ENCODE assay signal across 8 mouse cellular contexts in the genomic region with DNA sequence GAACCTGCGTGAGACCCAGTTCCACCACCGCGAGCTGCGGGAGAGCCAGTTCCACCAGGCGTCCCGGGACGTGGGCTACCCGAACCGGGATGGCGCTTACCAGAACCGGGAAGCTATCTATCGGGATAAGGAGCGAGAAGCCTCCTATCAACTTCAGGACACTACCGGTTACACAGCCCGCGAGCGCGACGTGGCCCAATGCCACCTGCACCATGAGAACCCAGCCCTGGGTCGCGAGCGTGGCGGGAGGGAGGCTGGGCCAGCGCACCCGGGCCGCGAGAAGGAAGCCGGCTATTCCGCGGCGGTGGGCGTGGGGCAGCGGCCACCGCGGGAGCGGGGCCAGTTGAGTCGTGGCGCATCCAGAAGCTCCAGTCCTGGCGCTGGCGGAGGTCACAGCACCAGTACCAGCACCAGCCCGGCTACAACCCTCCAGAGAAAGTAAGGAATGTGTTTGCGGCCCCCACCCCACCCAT. TPM values are rescaled to one million over a fixed set of nuclear protein-coding genes. Genes with fewer than 3 reads are reported as not detected.
DNase-seq lines count a peak whose midpoint lies in the region; ATAC-seq lines count a peak whose summit lies in the region.

No protein-coding gene starts in this region.

- peak overlapping the region; percentile 55 for H3K9ac ChIP-seq in kidney, embryonic 15.5 days
- H3K9ac ChIP-seq in embryonic facial prominence, embryonic 15.5 days: peak overlapping the region; percentile 33; the same call in 1 of the 2 replicates
- H3K9ac ChIP-seq in midbrain, embryonic 11.5 days (ENCODE audit: low read length): peak overlapping the region; percentile 59

- H3K4me2 ChIP-seq in kidney, embryonic 15.5 days: peak overlapping the region; percentile 89
- peak overlapping the region; percentile 80 for H3K4me2 ChIP-seq in embryonic facial prominence, embryonic 15.5 days (replicated peaks)
- peak overlapping the region; percentile 69 for H3K4me2 ChIP-seq in midbrain, embryonic 11.5 days

- H3K27ac ChIP-seq in kidney, embryonic 15.5 days: no peak overlapping the region
- no peak overlapping the region for H3K27ac ChIP-seq in embryonic facial prominence, embryonic 15.5 days (replicated peaks)
- no peak overlapping the region for H3K27ac ChIP-seq in midbrain, embryonic 11.5 days (ENCODE audit: low read depth, low read length)

- 0 out of 2 replicates have a peak, but pooled peaks cover 7% of the 10 kb centered on the region for H3K4me1 ChIP-seq in kidney, embryonic 15.5 days
- H3K4me1 ChIP-seq in embryonic facial prominence, embryonic 15.5 days: peaks cover 16% of the 10 kb centered on the region; the same call in 1 of the 2 replicates
- no peaks in the 10 kb centered on the region for H3K4me1 ChIP-seq in midbrain, embryonic 11.5 days (ENCODE audit: control insufficient read depth, insufficient read depth, low read length)

- H3K4me3 ChIP-seq in kidney, embryonic 15.5 days (replicated peaks): peak overlapping the region; percentile 64
- peak overlapping the region; percentile 54 for H3K4me3 ChIP-seq in embryonic facial prominence, embryonic 15.5 days (replicated peaks)
- peak overlapping the region; percentile 52 for H3K4me3 ChIP-seq in midbrain, embryonic 11.5 days (ENCODE audit: low read depth, low read length)

- WGBS in kidney, embryonic 15.5 days: 11% methylated on average over 41 of the region's 42 CpGs
- 11% methylated on average over 41 of the region's 42 CpGs for WGBS in embryonic facial prominence, embryonic 15.5 days
- WGBS in midbrain, embryonic 11.5 days: 16% methylated on average over 34 of the region's 42 CpGs

- peaks cover 85% of the 10 kb centered on the region for H3K27me3 ChIP-seq in kidney, embryonic 15.5 days
- peaks cover 40% of the 10 kb centered on the region for H3K27me3 ChIP-seq in embryonic facial prominence, embryonic 15.5 days
- H3K27me3 ChIP-seq in midbrain, embryonic 11.5 days (ENCODE audit: control insufficient read depth, insufficient read depth, low read length): peaks cover 57% of the 10 kb centered on the region

- no peaks in the 10 kb centered on the region for H3K9me3 ChIP-seq in kidney, embryonic 15.5 days (replicated peaks)
- no peaks in the 10 kb centered on the region for H3K9me3 ChIP-seq in embryonic facial prominence, embryonic 15.5 days (replicated peaks)
- no peaks in the 10 kb centered on the region for H3K9me3 ChIP-seq in midbrain, embryonic 11.5 days (ENCODE audit: control insufficient read depth, low read length)

- 0 out of 2 replicates have a peak, but pooled peaks have one; percentile 38 for ATAC-seq in kidney, embryonic 15.5 days (replicated peaks; ENCODE audit: low FRiP score)
- no peak; the same call in 1 of the 2 replicates for ATAC-seq in embryonic facial prominence, embryonic 15.5 days (ENCODE audit: insufficient number of reproducible peaks, low FRiP score, low TSS enrichment, low read depth)
- peak; percentile 60 for ATAC-seq in midbrain, embryonic 11.5 days (ENCODE audit: low FRiP score)

- no peak for DNase-seq in kidney, adult 11 months
- peak; percentile 27 for DNase-seq in adrenal gland, postnatal 10 days
- peak; percentile 6 for DNase-seq in induced T-regulatory cell, adult 2 months (ENCODE audit: low read depth)
- peak; percentile 85 for DNase-seq in midbrain, embryonic 11.5 days (ENCODE audit: low spot score, missing footprints)
- no peak for DNase-seq in natural killer cell, adult 2 months (ENCODE audit: low spot score in 2 of 2)
- no peak for DNase-seq in spleen, postnatal 14 days (ENCODE audit: low spot score in 2 of 2)

- no peaks in the 10 kb centered on the region for H3K36me3 ChIP-seq in kidney, embryonic 15.5 days
- H3K36me3 ChIP-seq in embryonic facial prominence, embryonic 15.5 days: no peaks in the 10 kb centered on the region
- no peaks in the 10 kb centered on the region for H3K36me3 ChIP-seq in midbrain, embryonic 11.5 days (ENCODE audit: control insufficient read depth, insufficient read depth, low read length)

RNA-seq across cellular contexts. Expression of a gene that starts 0.7 kb away (rescaled TPM):
- 3.9 and 5.0 TPM in 2 replicates for polyA plus RNA-seq in kidney, embryonic 15.5 days (2015; fragmentation: Nextera tagmentation; extraction: Ambion mirVana)
- 10 to 100 TPM; 25.3 to 30.0 TPM for total RNA-seq in adrenal gland, postnatal 10 days (2021)
- polyA plus RNA-seq in embryonic facial prominence, embryonic 15.5 days (2015; fragmentation: Nextera tagmentation; extraction: Ambion mirVana): 4.5 and 5.1 TPM in 2 replicates
- 1.1 and 1.8 TPM in 2 replicates for polyA plus RNA-seq in midbrain, embryonic 11.5 days (2014; fragmentation: Nextera tagmentation; extraction: Ambion mirVana)

Comparison
In these comparisons a context has a peak if more than half of its experiments do, and no peak if none do; other contexts are left out.
1. DNase-seq: peak in adrenal gland, postnatal 10 days (single experiment), induced T-regulatory cell, adult 2 months (single experiment) and midbrain, embryonic 11.5 days (single experiment); none in kidney, adult 11 months (single experiment), natural killer cell, adult 2 months (0 of 2) and spleen, postnatal 14 days (0 of 2).
2. Peak in every context shown above with its lines, with median percentiles within 50 percentile points of each other: H3K4me2 ChIP-seq, H3K4me3 ChIP-seq and H3K9ac ChIP-seq.